Mouse (Mus musculus): ENCODE measurements at regions not wholly inside any gene's neighbourhood (a gene's known extent, or its start where the extent isn't known, plus 50 kb on each side); places are given as distances from the start of the nearest gene placed in this dataset.

- ATAC-seq (replicated peaks; ENCODE audit: low FRiP score, low TSS enrichment, poor library complexity, severe bottlenecking), result no peak
Measured at GRCm38 (mm10) chr9:63856065-63856736, 98.4 kb upstream of the Smad3 start.

GRCm38 (mm10) chr9:63851809-63852208, 94.0 kb upstream of the Smad3 start:
- no peak for ATAC-seq (replicated peaks; ENCODE audit: low FRiP score, low TSS enrichment, poor library complexity, severe bottlenecking)

GRCm38 (mm10) chr9:63850316-63850693, 92.5 kb upstream of the Smad3 start:
- ATAC-seq (replicated peaks; ENCODE audit: low FRiP score, low TSS enrichment, poor library complexity, severe bottlenecking), result no peak

- ATAC-seq (replicated peaks; ENCODE audit: low FRiP score, low TSS enrichment, poor library complexity, severe bottlenecking), result no peak
Measured at GRCm38 (mm10) chr9:63849564-63850315, 91.9 kb upstream of the Smad3 start.

- peak; percentile 67; the same call in 1 of the 2 replicates for ATAC-seq (replicated peaks; ENCODE audit: low FRiP score, low TSS enrichment, poor library complexity, severe bottlenecking)
Measured at GRCm38 (mm10) chr9:63843883-63844485, 86.2 kb upstream of the Smad3 start.

- no peak for ATAC-seq (replicated peaks; ENCODE audit: low FRiP score, low TSS enrichment, poor library complexity, severe bottlenecking)
Measured at GRCm38 (mm10) chr9:63843431-63843830, 85.6 kb upstream of the Smad3 start.

GRCm38 (mm10) chr9:63841102-63841501, 83.3 kb upstream of the Smad3 start:
- ATAC-seq (replicated peaks; ENCODE audit: low FRiP score, low TSS enrichment, poor library complexity, severe bottlenecking), result no peak

- ATAC-seq (replicated peaks; ENCODE audit: low FRiP score, low TSS enrichment, poor library complexity, severe bottlenecking), result no peak
Measured at GRCm38 (mm10) chr9:63838996-63839772, 81.4 kb upstream of the Smad3 start.

- no peak for ATAC-seq (replicated peaks; ENCODE audit: low FRiP score, low TSS enrichment, poor library complexity, severe bottlenecking)
Measured at GRCm38 (mm10) chr9:63837552-63837951, 79.8 kb upstream of the Smad3 start.

GRCm38 (mm10) chr9:63836565-63837284, 78.9 kb upstream of the Smad3 start:
- ATAC-seq (replicated peaks; ENCODE audit: low FRiP score, low TSS enrichment, poor library complexity, severe bottlenecking), result no peak

GRCm38 (mm10) chr9:63836036-63836435, 78.2 kb upstream of the Smad3 start:
- no peak for ATAC-seq (replicated peaks; ENCODE audit: low FRiP score, low TSS enrichment, poor library complexity, severe bottlenecking)

GRCm38 (mm10) chr9:63834416-63834815, 76.6 kb upstream of the Smad3 start:
- no peak for ATAC-seq (replicated peaks; ENCODE audit: low FRiP score, low TSS enrichment, poor library complexity, severe bottlenecking)

- no peak for ATAC-seq (replicated peaks; ENCODE audit: low FRiP score, low TSS enrichment, poor library complexity, severe bottlenecking)
Measured at GRCm38 (mm10) chr9:63818163-63818562, 60.4 kb upstream of the Smad3 start.

GRCm38 (mm10) chr9:63816540-63816939, 58.7 kb upstream of the Smad3 start:
- ATAC-seq (replicated peaks; ENCODE audit: low FRiP score, low TSS enrichment, poor library complexity, severe bottlenecking), result no peak

GRCm38 (mm10) chr9:63809901-63810587, 52.2 kb upstream of the Smad3 start:
- ATAC-seq (replicated peaks; ENCODE audit: low FRiP score, low TSS enrichment, poor library complexity, severe bottlenecking), result no peak
